Mouse (Mus musculus): ENCODE data around the gene Tgm4.

Gene Tgm4

GRCm38 (mm10) chr9:123034426-123034825, at the start of gene Tgm4:
TSS of gene Tgm4 (plus strand) at chr9:123034726.
- DNase-seq (ENCODE audit: low read depth, low spot score) = no peak

GRCm38 (mm10) chr9:122998406-122999192, 35.9 kb upstream of the Tgm4 start:
- no peak for DNase-seq (ENCODE audit: low read depth, low spot score)

GRCm38 (mm10) chr9:122999193-122999586, 35.3 kb upstream of the Tgm4 start:
- no peak for DNase-seq (ENCODE audit: low read depth, low spot score)

GRCm38 (mm10) chr9:123004718-123005117, 29.8 kb upstream of the Tgm4 start:
- no peak for DNase-seq (ENCODE audit: low read depth, low spot score)

- peak; percentile 8 for DNase-seq (ENCODE audit: low read depth, low spot score)
These were observed 28.5 kb upstream of the Tgm4 start for GRCm38 (mm10) chr9:123006071-123006470.

GRCm38 (mm10) chr9:123020995-123021631, 13.4 kb upstream of the Tgm4 start, which contains the start of gene Tmem42:
TSS of gene Tmem42 (plus strand) at chr9:123021326.
- DNase-seq (ENCODE audit: low read depth, low spot score) = peak; percentile 86

GRCm38 (mm10) chr9:123021636-123022379, 12.7 kb upstream of the Tgm4 start:
- peak; percentile 40 for DNase-seq (ENCODE audit: low read depth, low spot score)

- DNase-seq (ENCODE audit: low read depth, low spot score) = no peak
These were observed 10.3 kb upstream of the Tgm4 start for GRCm38 (mm10) chr9:123024201-123024600.

GRCm38 (mm10) chr9:123031496-123032246, 2.9 kb upstream of the Tgm4 start:
- DNase-seq (ENCODE audit: low read depth, low spot score) = no peak

- DNase-seq (ENCODE audit: low read depth, low spot score) = no peak
These were observed 13.1 kb downstream of the Tgm4 start for GRCm38 (mm10) chr9:123047665-123048064.

GRCm38 (mm10) chr9:123058724-123059292, 24.3 kb downstream of the Tgm4 start:
- DNase-seq (ENCODE audit: low read depth, low spot score) = no peak

- no peak for DNase-seq (ENCODE audit: low read depth, low spot score)
These were observed 25.6 kb downstream of the Tgm4 start for GRCm38 (mm10) chr9:123060172-123060571.

- DNase-seq (ENCODE audit: low read depth, low spot score) = no peak
These were observed 44.6 kb downstream of the Tgm4 start for GRCm38 (mm10) chr9:123079149-123079548.

GRCm38 (mm10) chr9:123080355-123080754, 45.8 kb downstream of the Tgm4 start:
- DNase-seq (ENCODE audit: low read depth, low spot score) = no peak

- no peak for DNase-seq (ENCODE audit: low read depth, low spot score)
These were observed 46.3 kb downstream of the Tgm4 start for GRCm38 (mm10) chr9:123080796-123081195.

GRCm38 (mm10) chr9:123085373-123085772, 50.8 kb downstream of the Tgm4 start:
- DNase-seq (ENCODE audit: low read depth, low spot score) = no peak

- DNase-seq (ENCODE audit: low read depth, low spot score) = no peak
These were observed 53.0 kb downstream of the Tgm4 start for GRCm38 (mm10) chr9:123087558-123087957.

- DNase-seq (ENCODE audit: low read depth, low spot score) = no peak
These were observed 56.3 kb downstream of the Tgm4 start for GRCm38 (mm10) chr9:123090844-123091243.

GRCm38 (mm10) chr9:123099631-123100455, 65.3 kb downstream of the Tgm4 start:
- no peak for DNase-seq (ENCODE audit: low read depth, low spot score)

- no peak for DNase-seq (ENCODE audit: low read depth, low spot score)
These were observed 68.9 kb downstream of the Tgm4 start for GRCm38 (mm10) chr9:123103425-123103824.
